ENCODE assay signal across 15 mouse cellular contexts in the genomic region with DNA sequence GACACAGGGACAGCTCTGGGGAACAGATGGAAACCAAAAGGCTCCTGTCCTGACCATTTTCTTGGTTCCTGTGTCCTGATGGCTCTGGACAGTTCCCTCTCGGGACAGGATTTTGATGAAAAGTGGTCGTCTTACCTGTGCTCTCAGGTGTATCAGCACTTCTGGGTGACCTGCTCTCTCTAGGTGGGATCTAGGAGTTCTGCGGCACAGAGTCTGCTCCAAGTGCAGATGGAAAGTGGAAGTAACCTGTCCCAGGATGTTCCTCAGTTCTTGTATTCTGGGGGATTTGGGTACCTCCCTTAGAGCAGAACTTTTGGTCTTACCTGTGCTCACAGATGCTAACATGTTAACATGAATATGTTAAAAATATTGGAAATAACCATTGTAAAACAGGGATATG.
"Had no signal": no experiment of that assay in that cellular context is flagged by ENCODE, and none has a peak within 500 bp of the region (broad histone marks: within the 10 kb centered on the region; RNA-seq: fewer than 3 reads in every experiment).

No protein-coding gene starts in this region.

- H3K27ac ChIP-seq: neural tube, embryonic 15.5 days; stomach, embryonic 15.5 days; stomach, postnatal 0 days had no signal

- H3K9me3 ChIP-seq: neural tube, embryonic 15.5 days; stomach, embryonic 15.5 days had no signal

- H3K27me3 ChIP-seq: neural tube, embryonic 15.5 days; stomach, embryonic 15.5 days had no signal

- H3K36me3 ChIP-seq: neural tube, embryonic 15.5 days; stomach, embryonic 15.5 days had no signal

- H3K9ac ChIP-seq: neural tube, embryonic 15.5 days; stomach, embryonic 15.5 days had no signal

- H3K4me3 ChIP-seq: neural tube, embryonic 15.5 days; stomach, embryonic 15.5 days had no signal

- DNase-seq: retina, postnatal 1 day; right cerebral cortex, adult 18-20 months; right cerebral cortex, postnatal 14 days; right cerebral cortex, postnatal 25 days; right cerebral cortex, postnatal 4 days; spleen, adult 18-20 months; thymus, adult 18-20 months; thymus, adult 2 months; thymus, postnatal 14 days; thymus, postnatal 25 days; thymus, postnatal 36 days; thymus, postnatal 4 days had no signal

- H3K4me2 ChIP-seq: neural tube, embryonic 15.5 days; stomach, embryonic 15.5 days had no signal

- H3K4me1 ChIP-seq: neural tube, embryonic 15.5 days; stomach, embryonic 15.5 days had no signal
